Mouse (Mus musculus) brain, embryonic 14.5 days (tissue): ENCODE data around the gene Rap1a.

ENCODE experiments used
- CTCF ChIP-seq: fragments of 200-500 bp; IDR thresholded peaks from 2 replicates; pipeline ENCODE4 v1.5.1; 2012; ENCODE audit warnings: inconsistent platforms, mild to moderate bottlenecking, moderate library complexity, borderline replicate concordance; ENCODE audit not compliant: insufficient read depth, insufficient read length; ENCODE audit errors: extremely low read depth
- POLR2A ChIP-seq: fragments of 200-500 bp; IDR thresholded peaks from 2 replicates; pipeline ENCODE4 v1.6.1; 2012; ENCODE audit warnings: mild to moderate bottlenecking, inconsistent platforms, borderline replicate concordance; ENCODE audit not compliant: poor library complexity, insufficient read depth, insufficient read length, severe bottlenecking; ENCODE audit errors: extremely low read depth

GRCm38 (mm10) chr3:105687324-105688060, 113.6 kb downstream of the Rap1a start, which contains the start of gene Ddx20:
- TF ChIP-seq CTCF = peak; percentile 92
- TF ChIP-seq POLR2A = peak; percentile 76
